Mouse (Mus musculus) liver, postnatal 0 days (tissue): ENCODE measurements around the gene Nrros.

Experiments used
- CTCF ChIP-seq: sonication (generic); IDR thresholded peaks from 2 replicates; pipeline ENCODE4 v1.5.1; 2016; ENCODE audit warnings: antibody characterized with exemption, low read depth
- EP300 ChIP-seq: IDR thresholded peaks from 2 replicates; pipeline ENCODE4 v1.6.1; 2016; ENCODE audit warnings: antibody characterized with exemption, low read depth, mild to moderate bottlenecking

GRCm38 (mm10) chr16:32167819-32168545 lies 2.6 kb upstream of the Nrros start:
- no peak for TF ChIP-seq CTCF
- TF ChIP-seq EP300: no peak
